Mouse (Mus musculus): Measurements from ENCODE around the gene Hist2h3c2.
"Not testable (repeated sequence)": the region's sequence is repeated elsewhere in the genome, so short reads cannot be mapped to it uniquely, and the experiment has no call there.

The Hist2h3c2 gene

GRCm38 (mm10) chr3:96238954-96239793 lies at the start of gene Hist2h3c2:
TSS of gene Hist2h3c2 (minus strand) at chr3:96239127.
- DNase-seq, result peak; percentile 51

- not testable (repeated sequence) for DNase-seq
These were observed 48.4 kb upstream of the Hist2h3c2 start for GRCm38 (mm10) chr3:96287334-96287733.

GRCm38 (mm10) chr3:96284457-96284856 lies 45.5 kb upstream of the Hist2h3c2 start:
- no peak for DNase-seq

GRCm38 (mm10) chr3:96280660-96281059 lies 41.7 kb upstream of the Hist2h3c2 start:
- no peak for DNase-seq

DNA sequence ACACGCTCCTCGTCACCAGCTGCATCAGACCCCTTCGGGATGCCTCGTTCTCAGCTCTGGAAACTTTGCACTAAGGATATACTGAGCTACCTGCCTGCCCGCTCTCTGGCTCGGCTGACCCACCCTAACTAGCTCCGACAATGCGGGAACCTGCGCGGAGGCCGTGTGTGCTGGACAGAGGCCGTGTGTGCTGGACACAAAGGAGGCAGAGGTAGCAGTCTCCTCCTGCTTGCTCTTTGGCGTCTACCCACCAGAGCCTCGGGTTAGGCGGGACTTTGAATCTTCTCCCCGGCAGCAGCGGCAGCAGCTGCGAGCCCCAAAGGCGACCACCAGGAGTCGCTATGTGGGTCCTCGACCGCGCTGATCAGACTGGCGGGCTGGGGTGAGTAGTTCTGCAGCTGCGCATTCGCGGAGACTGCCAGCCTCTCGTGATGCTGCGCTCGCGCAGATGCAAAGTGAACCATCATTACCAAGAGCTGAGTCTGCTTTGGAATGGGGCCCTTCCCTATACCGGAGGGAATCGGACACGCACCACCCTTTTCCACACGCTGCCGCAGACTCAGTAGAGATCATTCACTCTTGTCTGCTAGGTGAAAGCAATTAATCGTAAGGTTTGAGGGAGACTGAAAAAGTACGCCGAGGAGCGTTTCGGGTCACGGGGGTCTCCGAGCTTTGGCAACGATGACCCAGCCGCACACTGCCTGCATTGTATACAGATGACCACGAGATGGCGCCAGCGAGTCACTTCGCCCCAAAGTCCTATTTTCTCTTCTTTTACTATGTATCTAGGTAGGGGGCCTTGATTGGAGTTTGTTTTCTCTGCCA lies 39.1 kb upstream of the Hist2h3c2 start:
- peak; percentile 96 for DNase-seq

DNA sequence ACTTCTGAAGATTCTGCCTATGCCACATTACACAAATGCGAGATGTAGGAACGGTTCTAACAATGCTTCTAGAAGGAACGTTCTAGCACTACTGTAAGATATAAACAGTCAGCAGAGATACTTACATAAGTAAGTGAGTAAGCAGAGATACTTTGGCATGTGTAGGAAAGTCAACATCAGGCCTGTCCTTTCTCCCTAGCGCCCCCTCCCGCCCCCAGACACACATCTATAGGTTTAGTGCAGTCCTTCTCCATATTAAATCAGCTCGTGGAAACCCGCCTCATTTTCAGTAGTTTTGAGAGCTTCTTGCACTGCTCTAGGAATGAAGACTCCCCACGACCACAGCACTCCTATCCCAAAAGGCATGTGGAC lies 38.5 kb upstream of the Hist2h3c2 start:
- DNase-seq, result peak; percentile 85

DNA sequence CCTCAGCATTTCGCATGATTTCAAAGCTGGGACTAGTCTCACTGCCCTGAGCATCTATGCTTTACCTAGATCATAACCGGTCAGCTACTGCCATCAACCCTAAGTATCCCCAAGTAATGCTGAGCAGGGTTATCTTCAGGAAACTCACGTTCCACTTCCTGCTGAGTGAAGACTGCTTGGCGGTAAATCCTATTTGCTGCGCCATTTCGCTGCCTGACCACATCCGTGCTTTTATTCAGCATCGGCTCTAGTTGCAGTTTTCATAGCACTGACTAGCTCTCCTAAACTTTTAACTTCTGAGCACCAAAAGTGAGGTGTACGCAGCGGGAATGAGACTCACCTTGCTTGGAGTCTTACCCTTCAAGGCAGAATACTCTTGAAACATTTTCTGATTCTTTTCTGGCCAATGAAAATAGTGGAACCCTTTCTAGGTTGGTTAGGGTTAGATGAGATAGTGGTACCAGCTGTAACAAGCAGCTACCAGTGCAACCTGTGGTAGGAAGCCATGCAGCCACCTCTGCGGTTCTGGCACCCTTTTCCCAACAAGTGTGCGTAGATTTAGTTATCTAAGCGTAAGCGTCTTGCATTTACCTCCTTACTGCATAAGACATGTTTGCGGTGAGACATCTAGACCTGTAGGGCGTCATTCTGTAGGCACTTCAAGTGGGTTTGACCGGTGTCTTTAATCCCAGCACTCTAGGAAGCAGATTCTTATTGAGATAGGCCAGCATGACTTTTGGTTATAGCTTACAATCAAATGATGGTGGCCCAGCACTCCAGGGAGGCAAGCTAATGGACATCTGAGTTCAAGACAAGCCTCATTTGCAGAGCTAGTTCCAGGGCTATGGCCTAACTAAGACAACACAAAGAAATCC lies 34.9 kb upstream of the Hist2h3c2 start:
- DNase-seq, result peak; percentile 63

DNA sequence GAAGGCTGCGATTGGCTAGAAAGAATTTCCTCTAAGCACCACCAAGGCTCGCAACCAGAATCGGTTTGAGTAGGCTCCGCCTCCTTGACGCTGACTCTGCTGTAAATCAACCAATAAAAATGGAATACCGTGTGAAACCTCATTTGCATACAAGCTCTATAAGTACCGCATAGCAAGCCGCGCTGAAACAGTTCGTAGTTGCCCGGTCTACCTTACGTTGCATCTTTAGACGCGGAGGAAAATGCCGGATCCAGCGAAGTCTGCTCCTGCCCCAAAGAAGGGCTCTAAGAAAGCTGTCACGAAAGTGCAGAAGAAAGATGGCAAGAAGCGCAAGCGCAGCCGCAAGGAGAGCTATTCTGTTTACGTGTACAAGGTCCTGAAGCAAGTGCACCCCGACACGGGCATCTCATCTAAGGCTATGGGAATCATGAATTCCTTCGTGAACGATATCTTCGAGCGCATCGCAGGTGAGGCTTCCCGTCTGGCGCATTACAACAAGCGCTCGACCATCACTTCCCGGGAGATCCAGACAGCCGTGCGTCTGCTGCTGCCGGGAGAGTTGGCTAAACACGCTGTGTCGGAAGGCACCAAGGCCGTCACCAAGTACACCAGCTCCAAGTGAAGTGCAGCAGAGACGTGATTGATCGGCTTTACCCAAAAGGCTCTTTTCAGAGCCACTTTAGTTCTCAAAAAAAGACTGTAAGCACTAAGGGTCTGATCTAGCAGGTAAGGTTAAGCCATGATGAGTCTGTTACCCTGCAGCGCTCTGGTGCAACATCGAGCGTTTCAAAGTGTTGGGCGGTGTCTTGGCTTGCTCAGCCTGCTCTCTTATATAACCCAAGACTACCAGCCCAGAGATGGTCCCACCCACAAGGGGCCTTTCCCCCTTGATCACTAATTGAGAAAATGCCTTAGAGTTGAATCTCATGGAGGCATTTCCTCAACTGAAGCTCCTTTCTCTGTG lies 30.9 kb upstream of the Hist2h3c2 start, which contains the start of gene Hist2h2bb:
TSS of gene Hist2h2bb (plus strand) at position 242 of the 964 bp plus-strand sequence.
- DNase-seq, result peak; percentile 93

DNA sequence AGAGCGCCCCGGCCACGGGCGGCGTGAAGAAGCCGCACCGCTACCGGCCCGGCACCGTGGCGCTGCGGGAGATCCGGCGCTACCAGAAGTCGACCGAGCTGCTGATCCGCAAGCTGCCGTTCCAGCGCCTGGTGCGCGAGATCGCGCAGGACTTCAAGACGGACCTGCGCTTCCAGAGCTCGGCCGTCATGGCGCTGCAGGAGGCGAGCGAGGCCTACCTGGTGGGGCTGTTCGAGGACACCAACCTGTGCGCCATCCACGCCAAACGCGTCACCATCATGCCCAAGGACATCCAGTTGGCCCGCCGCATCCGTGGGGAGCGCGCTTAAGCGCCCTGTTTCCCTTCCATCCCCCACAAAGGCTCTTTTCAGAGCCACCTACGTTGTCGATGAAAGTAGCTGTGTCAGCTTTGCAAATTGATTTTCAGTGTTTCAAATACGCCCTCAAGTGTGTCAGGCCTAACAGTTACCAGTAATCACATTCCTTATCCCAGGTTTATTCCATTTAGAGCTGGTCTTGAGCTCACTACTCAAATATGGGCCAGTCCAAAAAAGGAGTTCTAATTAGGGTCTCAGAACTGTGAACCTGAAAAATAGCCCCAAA lies 29.9 kb upstream of the Hist2h3c2 start:
- peak; percentile 56 for DNase-seq

GRCm38 (mm10) chr3:96268051-96268775 lies 29.3 kb upstream of the Hist2h3c2 start, which contains the start of gene Hist2h3b:
TSS of gene Hist2h3b (plus strand) at chr3:96268654.
- peak; percentile 85 for DNase-seq

DNA sequence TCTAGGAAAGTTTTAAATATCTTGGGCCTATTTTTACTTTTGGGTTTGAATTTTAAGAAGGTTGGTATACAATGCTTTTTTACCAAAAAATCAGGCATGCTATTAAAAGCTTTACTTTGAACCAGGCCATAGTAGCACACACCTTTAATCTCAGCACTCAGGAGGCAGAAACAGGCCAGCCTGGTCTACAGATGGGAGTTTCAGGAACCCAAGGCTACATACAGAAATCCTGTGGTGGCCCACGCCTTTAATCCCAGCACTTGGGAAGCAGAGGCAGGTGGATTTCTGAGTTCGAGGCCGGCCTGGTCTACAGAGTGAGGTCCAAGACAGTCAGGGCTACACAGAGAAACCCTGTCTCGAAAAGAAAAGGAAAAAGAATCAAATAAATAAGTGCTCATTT lies 28.6 kb upstream of the Hist2h3c2 start:
- DNase-seq, result no peak

DNA sequence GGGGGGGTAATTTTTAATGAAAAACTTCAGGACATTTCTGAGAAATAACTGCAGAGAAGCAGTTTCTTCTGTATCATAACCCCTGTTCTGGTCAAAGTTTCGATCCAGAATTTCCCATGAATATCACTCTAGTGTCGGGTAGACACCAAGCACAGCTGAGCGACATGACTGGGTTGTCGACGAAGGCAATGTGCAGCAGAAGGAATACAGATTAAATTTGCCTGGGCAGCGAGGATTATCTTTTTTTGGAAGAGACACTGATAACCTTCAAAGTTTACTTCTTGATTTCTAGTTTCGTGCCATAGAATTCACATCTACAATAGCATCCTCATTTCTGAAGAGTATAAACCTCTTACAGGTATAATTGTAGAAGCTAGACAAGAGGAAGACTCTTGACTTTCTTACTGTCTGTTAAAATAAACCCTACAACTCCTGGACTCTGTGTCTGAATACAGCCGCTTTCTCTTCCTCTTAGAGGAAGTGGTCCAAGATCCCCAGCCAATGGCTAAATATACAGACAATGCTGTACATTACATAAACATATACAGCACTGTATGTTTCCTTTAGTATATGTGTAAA lies 27.3 kb upstream of the Hist2h3c2 start:
- DNase-seq, result no peak

DNA sequence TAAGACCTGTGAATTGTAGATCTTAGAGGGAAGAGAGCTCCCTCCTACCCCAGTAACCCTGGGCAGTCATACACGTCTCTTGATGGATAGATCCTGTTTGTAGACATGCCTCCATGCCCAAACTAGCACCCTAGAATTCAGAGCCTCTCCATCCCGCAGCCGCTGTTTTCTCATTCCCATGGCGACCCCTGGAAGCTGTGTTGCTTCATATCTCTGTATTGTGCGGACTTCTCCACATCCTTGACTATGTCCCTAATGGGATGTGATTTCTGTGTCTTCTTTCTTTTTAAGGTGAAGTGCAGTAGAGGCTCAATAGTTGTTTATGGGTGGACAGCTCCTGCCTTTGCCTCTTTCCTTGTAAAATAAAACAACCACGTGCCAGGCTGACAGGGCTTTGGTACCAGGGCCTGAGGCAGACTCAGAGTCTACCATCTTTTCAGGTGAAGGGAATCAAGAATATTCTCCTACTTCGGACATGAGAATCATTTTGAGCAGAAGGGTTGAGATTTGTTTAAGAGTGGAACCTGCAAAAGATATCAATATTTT lies 25.6 kb upstream of the Hist2h3c2 start:
- DNase-seq, result peak; percentile 42

DNA sequence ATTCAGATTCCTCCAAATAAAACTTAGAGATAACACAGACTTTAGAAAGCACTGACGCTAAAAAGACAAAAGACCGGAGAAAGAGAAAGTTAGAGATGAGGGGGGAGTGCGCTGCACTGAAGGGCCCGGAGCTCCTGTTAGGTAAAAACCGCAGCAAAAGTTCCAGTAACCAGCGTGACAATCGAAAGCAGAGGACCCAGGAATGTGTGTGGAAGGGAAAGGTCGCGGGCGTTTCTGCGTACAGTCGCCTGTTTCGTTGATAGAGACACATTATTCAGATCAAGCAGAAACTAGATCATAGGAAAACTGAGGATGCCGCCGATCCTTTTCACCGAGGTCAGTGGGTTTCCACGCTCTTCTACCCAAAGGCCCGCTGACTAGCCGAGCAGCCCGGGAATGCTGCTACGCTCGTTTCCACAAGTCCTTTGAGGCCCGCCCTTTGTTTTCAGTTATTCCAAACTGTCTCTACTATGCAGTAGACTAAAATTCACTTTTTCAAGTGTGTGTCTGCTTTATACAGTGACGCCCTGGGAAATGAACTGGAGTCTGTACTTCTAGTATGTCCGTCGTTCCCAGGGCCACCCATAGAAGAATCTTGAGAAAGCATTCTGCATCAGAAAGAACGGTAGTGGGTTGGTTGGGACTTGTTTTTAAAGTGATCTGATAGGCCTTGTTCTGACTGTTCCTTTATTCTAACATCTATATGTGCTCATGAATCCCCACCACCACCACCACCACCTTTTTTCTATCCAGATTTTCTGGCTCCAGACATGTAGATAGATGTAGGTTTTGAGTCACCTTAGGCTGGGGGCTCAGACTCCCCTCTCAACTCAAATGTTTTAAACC lies 24.9 kb upstream of the Hist2h3c2 start:
- peak; percentile 65 for DNase-seq

- peak; percentile 96 for DNase-seq
These were observed 24.1 kb upstream of the Hist2h3c2 start, which contains the start of gene Hist2h4 for GRCm38 (mm10) chr3:96262979-96263550. TSS of gene Hist2h4 (minus strand) at chr3:96263311.

- DNase-seq, result peak; percentile 60
These were observed 23.4 kb upstream of the Hist2h3c2 start for GRCm38 (mm10) chr3:96262216-96262875.

GRCm38 (mm10) chr3:96261623-96262022 lies 22.7 kb upstream of the Hist2h3c2 start:
- DNase-seq, result no peak

DNA sequence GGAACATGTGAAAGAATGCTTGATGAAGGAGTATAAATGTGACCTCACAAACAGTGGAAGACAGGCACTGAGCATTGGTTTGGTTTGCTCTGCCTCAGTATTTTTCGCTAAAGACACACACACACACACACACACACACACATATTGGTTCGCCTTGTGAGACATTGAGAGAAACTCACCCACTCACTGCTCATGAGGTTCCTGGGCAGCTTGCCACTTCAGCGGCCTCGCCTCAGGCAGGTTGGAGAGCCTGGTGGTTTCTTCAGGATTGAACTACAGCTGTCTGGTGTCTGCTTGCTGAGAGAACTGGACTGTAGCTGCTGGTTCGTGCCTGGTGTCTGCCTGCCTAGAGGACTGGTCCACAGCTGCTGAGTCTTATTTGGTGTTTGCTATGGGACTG lies 21.3 kb upstream of the Hist2h3c2 start:
- DNase-seq, result no peak
